Mouse (Mus musculus): ENCODE data around the gene Slc38a10. TPM values are rescaled to one million over a fixed set of nuclear protein-coding genes. Genes with fewer than 3 reads are reported as not detected.

Gene Slc38a10
- polyA plus RNA-seq, 1 experiment, result 81.9 TPM

DNA sequence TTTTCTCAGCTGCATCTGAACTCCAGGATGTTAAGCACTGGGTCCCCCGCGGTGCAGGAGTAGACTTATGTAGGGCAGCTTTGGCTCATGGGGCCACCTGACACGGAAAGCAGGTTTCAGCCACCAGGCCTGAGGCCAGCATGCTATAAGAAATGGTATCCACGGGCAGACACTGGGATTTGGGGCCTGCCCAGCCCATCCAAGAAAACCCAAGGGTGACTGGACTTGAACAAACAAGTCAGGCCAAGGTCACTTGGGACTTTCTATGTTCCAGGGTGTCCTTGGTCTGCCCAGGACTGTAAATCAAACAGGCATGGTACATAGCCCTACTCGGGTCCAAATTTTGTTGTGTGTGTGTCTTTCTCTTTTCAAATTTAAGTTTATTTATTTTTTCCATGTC is 15.9 kb upstream of the Slc38a10 start:
- 79% methylated on average over 5 of the region's 5 CpGs for WGBS
- no peak overlapping the region for H3K4me3 ChIP-seq (ENCODE audit: extremely low read depth, insufficient read depth, insufficient read length)
- no peaks in the 10 kb centered on the region for H3K4me1 ChIP-seq (ENCODE audit: control insufficient read depth, insufficient read depth, insufficient read length)
- TF ChIP-seq CTCF (IDR thresholded peaks at IDR 0.05; ENCODE audit: extremely low read depth, insufficient read depth, insufficient read length, insufficient replicate concordance) (no peak), POLR2A (IDR thresholded peaks at IDR 0.05; ENCODE audit: low read depth, low read length) (no peak)
- DNase-seq (ENCODE audit: low read depth in 1 of 2, low spot score in 2 of 2), result no peak
- H3K27me3 ChIP-seq (ENCODE audit: control insufficient read depth, insufficient read depth, low read length), result no peaks in the 10 kb centered on the region
- no peak overlapping the region for H3K27ac ChIP-seq (ENCODE audit: insufficient read depth, low read length)
- no peaks in the 10 kb centered on the region for H3K36me3 ChIP-seq (ENCODE audit: control insufficient read depth, insufficient read depth, low read length)

DNA sequence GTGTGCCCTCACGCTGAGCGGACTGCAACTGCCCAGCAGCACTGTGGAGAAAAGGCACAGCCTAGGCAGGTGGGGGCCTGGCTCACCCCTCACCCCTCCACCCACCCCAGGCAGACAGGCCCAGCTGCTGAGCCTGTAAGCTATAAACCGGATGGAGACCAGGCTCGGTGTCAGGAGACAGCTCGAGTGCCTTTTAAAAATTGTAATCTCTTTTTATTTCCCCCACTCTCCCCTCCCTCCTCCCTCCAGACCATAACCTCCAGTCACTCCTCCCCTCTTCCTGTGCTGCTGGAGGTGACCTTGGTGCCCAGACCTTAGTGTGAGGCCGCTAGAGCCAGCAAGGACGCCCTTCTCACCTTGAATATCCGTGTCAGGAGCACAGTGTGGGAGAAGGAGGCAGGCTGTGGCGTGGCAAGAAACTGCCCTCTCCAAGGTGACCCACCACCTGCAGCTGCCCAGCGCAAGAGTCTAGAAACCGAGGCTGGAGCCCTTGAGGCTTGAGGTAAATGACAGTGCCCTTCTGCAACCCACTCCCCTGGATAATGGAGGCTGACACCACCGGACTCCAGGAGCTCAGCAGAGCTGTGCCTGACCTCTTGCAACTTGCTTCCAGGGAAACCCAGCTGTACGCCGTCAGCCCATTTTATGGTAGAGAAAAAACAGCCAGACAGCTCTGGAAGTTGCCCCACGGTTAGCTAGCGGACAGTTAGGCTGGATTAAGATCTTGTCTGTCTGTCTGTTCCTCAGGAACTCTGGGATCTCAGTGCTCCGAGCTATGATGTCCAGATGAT is 13.5 kb upstream of the Slc38a10 start:
- no peak for TF ChIP-seq POLR2A (IDR thresholded peaks at IDR 0.05; ENCODE audit: low read depth, low read length)
- TF ChIP-seq CTCF (IDR thresholded peaks at IDR 0.05; ENCODE audit: extremely low read depth, insufficient read depth, insufficient read length, insufficient replicate concordance), result no peak
- Histone ChIP-seq H3K27ac (ENCODE audit: insufficient read depth, low read length) (no peak overlapping the region), H3K36me3 (ENCODE audit: control insufficient read depth, insufficient read depth, low read length) (no peaks in the 10 kb centered on the region), H3K4me3 (ENCODE audit: extremely low read depth, insufficient read depth, insufficient read length) (no peak overlapping the region), H3K4me1 (ENCODE audit: control insufficient read depth, insufficient read depth, insufficient read length) (no peaks in the 10 kb centered on the region), H3K27me3 (ENCODE audit: control insufficient read depth, insufficient read depth, low read length) (no peaks in the 10 kb centered on the region)
- no peak for DNase-seq (ENCODE audit: low read depth in 1 of 2, low spot score in 2 of 2)
- 58% methylated on average over 17 of the region's 17 CpGs for WGBS

DNA sequence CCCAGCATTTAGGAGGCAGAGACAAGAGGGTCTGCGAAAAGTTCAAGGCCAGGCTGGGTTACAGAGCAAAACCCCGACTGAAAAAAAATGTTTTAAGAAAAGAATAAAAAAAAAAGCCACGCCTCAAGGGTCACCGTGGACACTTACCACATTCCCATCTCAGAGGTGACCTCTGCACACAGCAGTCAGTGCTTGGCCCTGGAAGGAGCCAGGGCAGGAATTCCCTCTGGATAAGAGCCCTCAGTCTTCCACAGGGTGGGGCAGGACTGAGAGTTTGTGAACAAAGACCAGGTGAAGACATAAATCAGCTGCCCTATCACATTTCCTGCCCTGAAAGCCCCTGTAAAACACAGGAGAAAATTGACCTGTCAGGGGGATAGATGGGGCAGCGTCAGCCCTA is 12.9 kb upstream of the Slc38a10 start:
- no peaks in the 10 kb centered on the region for H3K27me3 ChIP-seq (ENCODE audit: control insufficient read depth, insufficient read depth, low read length)
- WGBS, result 78% methylated on average over 5 of the region's 5 CpGs
- DNase-seq (ENCODE audit: low read depth in 1 of 2, low spot score in 2 of 2), result no peak

DNA sequence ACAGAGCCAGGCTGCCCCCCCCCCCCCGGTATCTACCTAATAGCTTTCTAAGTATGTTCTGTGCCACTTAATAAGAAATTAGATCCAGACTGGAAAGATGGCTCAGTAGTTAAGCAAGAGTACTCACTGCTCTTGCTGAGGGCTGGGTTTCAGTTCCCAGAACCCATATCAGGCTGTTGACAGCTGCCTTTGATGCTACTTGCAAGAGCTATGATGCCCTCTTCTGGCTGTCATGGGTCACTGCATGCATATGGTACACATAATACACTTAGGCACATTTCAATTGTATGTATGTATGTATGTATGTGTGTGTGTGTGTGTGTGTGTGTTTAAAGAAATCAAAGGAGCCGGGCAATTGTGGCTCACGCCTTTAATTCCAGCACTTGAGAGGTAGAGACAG is 12.1 kb upstream of the Slc38a10 start:
- TF ChIP-seq POLR2A (IDR thresholded peaks at IDR 0.05; ENCODE audit: low read depth, low read length), result no peak
- TF ChIP-seq CTCF (IDR thresholded peaks at IDR 0.05; ENCODE audit: extremely low read depth, insufficient read depth, insufficient read length, insufficient replicate concordance), result no peak
- H3K36me3 ChIP-seq (ENCODE audit: control insufficient read depth, insufficient read depth, low read length), result no peaks in the 10 kb centered on the region
- DNase-seq (ENCODE audit: low read depth in 1 of 2, low spot score in 2 of 2), result no peak
- H3K4me3 ChIP-seq (ENCODE audit: extremely low read depth, insufficient read depth, insufficient read length), result no peak overlapping the region
- H3K27me3 ChIP-seq (ENCODE audit: control insufficient read depth, insufficient read depth, low read length), result no peaks in the 10 kb centered on the region
- H3K4me1 ChIP-seq (ENCODE audit: control insufficient read depth, insufficient read depth, insufficient read length), result no peaks in the 10 kb centered on the region
- 91% methylated on average over 3 of the region's 3 CpGs for WGBS
- H3K27ac ChIP-seq (ENCODE audit: insufficient read depth, low read length), result no peak overlapping the region

More for the DNA sequence above, 12.9 kb upstream of the Slc38a10 start:
- H3K27ac ChIP-seq (ENCODE audit: insufficient read depth, low read length), result no peak overlapping the region
- TF ChIP-seq POLR2A (IDR thresholded peaks at IDR 0.05; ENCODE audit: low read depth, low read length), result no peak
- H3K4me1 ChIP-seq (ENCODE audit: control insufficient read depth, insufficient read depth, insufficient read length), result no peaks in the 10 kb centered on the region
- no peaks in the 10 kb centered on the region for H3K36me3 ChIP-seq (ENCODE audit: control insufficient read depth, insufficient read depth, low read length)
- no peak overlapping the region for H3K4me3 ChIP-seq (ENCODE audit: extremely low read depth, insufficient read depth, insufficient read length)

DNA sequence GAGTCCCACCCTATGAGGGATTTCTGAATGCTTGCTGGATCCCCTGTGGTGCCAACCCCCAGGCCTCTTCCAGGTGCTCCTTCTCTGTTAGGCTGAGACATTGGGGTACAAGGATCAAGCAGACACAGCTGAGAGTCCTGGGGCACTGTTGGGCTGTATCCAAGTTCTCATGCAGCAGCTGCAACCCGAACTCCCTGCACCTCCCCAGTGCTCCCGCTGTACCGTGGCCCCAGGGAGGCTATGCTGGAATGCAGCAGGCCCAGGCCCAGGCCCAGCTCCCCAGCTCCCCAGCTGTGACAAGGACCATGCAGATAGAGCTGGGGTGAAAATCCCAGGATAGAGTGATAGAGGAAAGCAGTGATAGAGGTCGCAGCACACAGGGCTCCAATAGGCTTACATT is 10.1 kb upstream of the Slc38a10 start:
- no peak overlapping the region for H3K27ac ChIP-seq (ENCODE audit: insufficient read depth, low read length)
- no peaks in the 10 kb centered on the region for H3K36me3 ChIP-seq (ENCODE audit: control insufficient read depth, insufficient read depth, low read length)
- DNase-seq (ENCODE audit: low read depth in 1 of 2, low spot score in 2 of 2), result no peak
- H3K4me3 ChIP-seq (ENCODE audit: extremely low read depth, insufficient read depth, insufficient read length), result no peak overlapping the region
- H3K4me1 ChIP-seq (ENCODE audit: control insufficient read depth, insufficient read depth, insufficient read length), result no peaks in the 10 kb centered on the region
- H3K27me3 ChIP-seq (ENCODE audit: control insufficient read depth, insufficient read depth, low read length), result no peaks in the 10 kb centered on the region
- TF ChIP-seq CTCF (IDR thresholded peaks at IDR 0.05; ENCODE audit: extremely low read depth, insufficient read depth, insufficient read length, insufficient replicate concordance) (no peak), POLR2A (IDR thresholded peaks at IDR 0.05; ENCODE audit: low read depth, low read length) (no peak)
- WGBS, result 91% methylated on average over 4 of the region's 4 CpGs

DNA sequence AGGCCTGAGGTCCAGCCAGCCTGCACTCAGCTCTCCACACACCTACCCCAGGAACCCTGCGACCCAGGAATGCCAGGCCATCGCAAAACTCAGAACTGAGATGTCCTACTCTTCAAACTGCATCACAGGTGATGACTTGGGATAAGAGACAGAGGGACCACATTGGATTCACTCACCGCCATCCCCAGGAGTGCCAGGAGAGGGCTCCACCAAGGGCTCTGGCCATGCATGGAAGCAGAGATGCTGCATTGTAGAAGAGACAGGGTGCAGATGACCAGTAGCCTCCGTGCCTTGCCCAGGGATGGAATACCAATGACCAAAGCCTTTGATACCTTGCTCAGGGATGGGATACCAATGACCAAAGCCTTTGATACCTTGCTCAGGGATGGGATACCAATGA is 9.3 kb upstream of the Slc38a10 start:
- H3K4me3 ChIP-seq (ENCODE audit: extremely low read depth, insufficient read depth, insufficient read length), result no peak overlapping the region
- DNase-seq (ENCODE audit: low read depth in 1 of 2, low spot score in 2 of 2), result no peak

DNA sequence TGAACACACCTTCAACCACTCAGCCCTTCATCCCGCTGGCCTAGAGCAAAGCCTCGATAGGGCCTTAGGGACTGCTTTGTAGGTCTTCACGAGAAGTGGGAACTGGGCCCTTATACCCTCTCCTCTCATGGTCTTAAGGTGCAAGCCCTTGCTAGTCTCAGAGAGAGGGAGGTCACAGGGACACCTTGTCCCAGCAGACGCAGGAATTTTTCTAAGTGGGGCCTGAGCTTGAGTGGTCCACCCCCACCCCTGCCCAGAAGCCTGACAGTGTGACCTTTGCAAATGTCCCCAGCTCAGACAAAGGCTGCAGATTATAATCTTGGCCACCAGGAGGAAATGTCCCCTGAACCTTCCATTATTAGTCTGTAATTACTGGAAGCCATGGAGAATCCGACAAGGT is 8.5 kb upstream of the Slc38a10 start:
- Histone ChIP-seq H3K4me3 (ENCODE audit: extremely low read depth, insufficient read depth, insufficient read length) (no peak overlapping the region), H3K27me3 (ENCODE audit: control insufficient read depth, insufficient read depth, low read length) (no peaks in the 10 kb centered on the region), H3K27ac (ENCODE audit: insufficient read depth, low read length) (no peak overlapping the region), H3K36me3 (ENCODE audit: control insufficient read depth, insufficient read depth, low read length) (no peaks in the 10 kb centered on the region), H3K4me1 (ENCODE audit: control insufficient read depth, insufficient read depth, insufficient read length) (no peaks in the 10 kb centered on the region)
- TF ChIP-seq POLR2A (IDR thresholded peaks at IDR 0.05; ENCODE audit: low read depth, low read length) (no peak), CTCF (IDR thresholded peaks at IDR 0.05; ENCODE audit: extremely low read depth, insufficient read depth, insufficient read length, insufficient replicate concordance) (no peak)
- DNase-seq (ENCODE audit: low read depth in 1 of 2, low spot score in 2 of 2), result no peak
- 75% methylated on average over 5 of the region's 5 CpGs for WGBS

More for the DNA sequence above, 9.3 kb upstream of the Slc38a10 start:
- WGBS, result 88% methylated on average over 4 of the region's 4 CpGs
- Histone ChIP-seq H3K36me3 (ENCODE audit: control insufficient read depth, insufficient read depth, low read length) (no peaks in the 10 kb centered on the region), H3K4me1 (ENCODE audit: control insufficient read depth, insufficient read depth, insufficient read length) (no peaks in the 10 kb centered on the region), H3K27me3 (ENCODE audit: control insufficient read depth, insufficient read depth, low read length) (no peaks in the 10 kb centered on the region), H3K27ac (ENCODE audit: insufficient read depth, low read length) (no peak overlapping the region)
- TF ChIP-seq POLR2A (IDR thresholded peaks at IDR 0.05; ENCODE audit: low read depth, low read length) (no peak), CTCF (IDR thresholded peaks at IDR 0.05; ENCODE audit: extremely low read depth, insufficient read depth, insufficient read length, insufficient replicate concordance) (0 out of 2 replicates have a peak, but pooled peaks have one; percentile 6)
